In genomic region chr12:49379446-49379845, GRCm38 (mm10) we compare ENCODE assay signal across 18 mouse cellular contexts. TPM values are rescaled to one million over a fixed set of nuclear protein-coding genes. Genes with fewer than 3 reads are reported as not detected.
DNase-seq lines count a peak whose midpoint lies in the region; ATAC-seq and TF ChIP-seq lines count a peak whose summit lies in the region.
"Had no signal": no experiment of that assay in that cellular context is flagged by ENCODE, and none has a peak within 500 bp of the region (broad histone marks: within the 10 kb centered on the region; RNA-seq: fewer than 3 reads in every experiment).

No protein-coding gene starts in this region.

- H3K36me3 ChIP-seq in kidney, adult 2 months (ENCODE audit: control insufficient read depth, insufficient read depth, low read length) = no peaks in the 10 kb centered on the region
- 0 out of 2 replicates have a peak, but pooled peaks cover under 1% of the 10 kb centered on the region for H3K36me3 ChIP-seq in forebrain, embryonic 14.5 days (ENCODE audit: control insufficient read depth, insufficient read depth, low read length)
- H3K36me3 ChIP-seq in heart, adult 2 months (ENCODE audit: control insufficient read depth, insufficient read depth, low read length) = no peaks in the 10 kb centered on the region
- H3K36me3 ChIP-seq: hindbrain, embryonic 10.5 days; limb, embryonic 13.5 days; liver, embryonic 15.5 days had no signal

- TF ChIP-seq EP300 in heart, adult 2 months (IDR thresholded peaks at IDR 0.05; ENCODE audit: insufficient read depth, low read depth, low read length) = no peak

- peak; percentile 0 for DNase-seq in kidney, adult 2 months
- DNase-seq in kidney, postnatal 25 days = no peak
- peak; percentile 59 for DNase-seq in right cerebral cortex, adult 18-20 months
- DNase-seq in right cerebral cortex, postnatal 36 days (ENCODE audit: low spot score in 2 of 2) = no peak
- DNase-seq in forebrain, embryonic 14.5 days (ENCODE audit: low spot score) = peak; percentile 87
- peak; percentile 39 for DNase-seq in right cerebral cortex, postnatal 14 days
- no peak for DNase-seq in heart, postnatal 25 days (ENCODE audit: low spot score)
- no peak for DNase-seq in heart, adult 2 months
- DNase-seq: cerebellum, adult 18-20 months; lung, postnatal 14 days had no signal

- H3K4me1 ChIP-seq in kidney, adult 2 months (ENCODE audit: control insufficient read depth, insufficient read depth, low read length) = no peaks in the 10 kb centered on the region
- no peaks in the 10 kb centered on the region for H3K4me1 ChIP-seq in forebrain, embryonic 14.5 days (ENCODE audit: control insufficient read depth, insufficient read depth, low read length)
- no peaks in the 10 kb centered on the region for H3K4me1 ChIP-seq in heart, adult 2 months (ENCODE audit: control insufficient read depth, insufficient read depth, low read length)
- H3K4me1 ChIP-seq: liver, embryonic 15.5 days had no signal

- peak overlapping the region; percentile 100 for H3K9ac ChIP-seq in forebrain, embryonic 14.5 days (ENCODE audit: low read length)
- H3K9ac ChIP-seq in heart, adult 2 months (ENCODE audit: low read depth, low read length) = no peak overlapping the region
- H3K9ac ChIP-seq: limb, embryonic 13.5 days; liver, embryonic 15.5 days had no signal

- no peak for TF ChIP-seq CTCF in kidney, adult 2 months (conservative IDR thresholded peaks at IDR 0.05; ENCODE audit: insufficient read depth, insufficient read length, low read depth, low read length)
- TF ChIP-seq CTCF in heart, adult 2 months (IDR thresholded peaks at IDR 0.05) = no peak

- H3K27me3 ChIP-seq in kidney, adult 2 months (replicated peaks; ENCODE audit: control insufficient read depth, insufficient read depth, low read length) = peaks cover 13% of the 10 kb centered on the region
- 0 out of 2 replicates have a peak, but pooled peaks cover 6% of the 10 kb centered on the region for H3K27me3 ChIP-seq in forebrain, embryonic 14.5 days (replicated peaks; ENCODE audit: control insufficient read depth, insufficient read depth, low read length)
- peaks cover 20% of the 10 kb centered on the region for H3K27me3 ChIP-seq in heart, adult 2 months (ENCODE audit: control insufficient read depth, insufficient read depth, low read length)

- H3K9me3 ChIP-seq in forebrain, embryonic 14.5 days (replicated peaks; ENCODE audit: control insufficient read depth, low read length) = no peaks in the 10 kb centered on the region
- H3K9me3 ChIP-seq: hindbrain, embryonic 10.5 days; limb, embryonic 13.5 days; liver, embryonic 15.5 days had no signal

- no peak for TF ChIP-seq POLR2A in kidney, adult 2 months (IDR thresholded peaks at IDR 0.05; ENCODE audit: low read depth, low read length)
- TF ChIP-seq POLR2A in heart, adult 2 months (IDR thresholded peaks at IDR 0.05; ENCODE audit: insufficient read depth, low read depth, low read length) = no peak

- peak overlapping the region; percentile 64 for H3K4me2 ChIP-seq in forebrain, embryonic 14.5 days (ENCODE audit: low read length)
- H3K4me2 ChIP-seq: limb, embryonic 13.5 days; liver, embryonic 15.5 days had no signal

- H3K79me2 ChIP-seq in heart, adult 2 months (replicated peaks; ENCODE audit: control insufficient read depth, insufficient read depth, low read length) = no peaks in the 10 kb centered on the region

- no peak overlapping the region for H3K4me3 ChIP-seq in kidney, adult 2 months (ENCODE audit: insufficient read depth, low read depth, low read length)
- H3K4me3 ChIP-seq in forebrain, embryonic 14.5 days (ENCODE audit: low read depth, low read length) = peak overlapping the region; percentile 95
- no peak overlapping the region for H3K4me3 ChIP-seq in heart, adult 2 months
- H3K4me3 ChIP-seq: erythroblast, embryonic 14.5 days; hindbrain, embryonic 10.5 days; limb, embryonic 13.5 days; liver, embryonic 15.5 days had no signal

- WGBS in kidney, adult 2 months = 7% methylated on average over 11 of the region's 11 CpGs
- 2% methylated on average over 11 of the region's 11 CpGs for WGBS in forebrain, embryonic 14.5 days
- whole genome bisulfite sequencing in heart, adult 2 months = 5% methylated on average over 11 of the region's 11 CpGs

- no peak for ATAC-seq in forebrain, embryonic 14.5 days
- ATAC-seq: Patski had no signal

- intact Hi-C loops in heart, postnatal 25 days (cut with DNase I) = loop anchor here (10.0 kb wide), 2 partner anchors 575 to 925 kb away; no protein-coding TSS in a partner anchor
- intact Hi-C loops in heart, adult 2 months (cut with DNase I) = no loop called here

- no peak overlapping the region for H3K27ac ChIP-seq in kidney, adult 2 months (ENCODE audit: insufficient read depth, low read depth, low read length)
- H3K27ac ChIP-seq in forebrain, embryonic 14.5 days (ENCODE audit: low read depth, low read length) = peak overlapping the region; percentile 100
- no peak overlapping the region for H3K27ac ChIP-seq in heart, adult 2 months
- H3K27ac ChIP-seq: hindbrain, embryonic 10.5 days; kidney, postnatal 0 days; limb, embryonic 13.5 days; liver, embryonic 15.5 days had no signal

RNA-seq across cellular contexts. Expression of gene Foxg1, which starts 3.0 kb away (rescaled TPM):
- polyA plus RNA-seq in kidney, adult 2 months (2012; rRNA removed) = not detected in 2 replicates
- 72.6 and 77.7 TPM in 2 replicates for polyA plus RNA-seq in forebrain, embryonic 14.5 days (2014; fragmentation: Nextera tagmentation; extraction: Ambion mirVana)
- not detected for total RNA-seq in heart, postnatal 25 days (2021)
- total RNA-seq in heart, adult 2 months (2021) = not detected
- polyA plus RNA-seq in heart, adult 2 months (2012; rRNA removed) = 0.14 TPM in 1 of 2 replicates, not detected in the other
- polyA plus RNA-seq: gonadal fat pad, adult 2 months; heart, embryonic 14.5 days; kidney, postnatal 0 days; limb, embryonic 13.5 days; Patski had no signal

RNA-seq across cellular contexts. Expression of gene Gm43517, which starts 5.5 kb away (rescaled TPM):
- polyA plus RNA-seq in kidney, adult 2 months (2012; rRNA removed) = not detected in 2 replicates
- 2.2 and 3.6 TPM in 2 replicates for polyA plus RNA-seq in forebrain, embryonic 14.5 days (2014; fragmentation: Nextera tagmentation; extraction: Ambion mirVana)
- total RNA-seq in heart, postnatal 25 days (2021) = not detected
- not detected for total RNA-seq in heart, adult 2 months (2021)
- not detected in 2 replicates for polyA plus RNA-seq in heart, adult 2 months (2012; rRNA removed)
- polyA plus RNA-seq: erythroblast, embryonic 14.5 days; gonadal fat pad, adult 2 months; heart, embryonic 14.5 days; hindbrain, embryonic 10.5 days; kidney, postnatal 0 days; limb, embryonic 13.5 days; liver, embryonic 15.5 days; Patski had no signal

Comparison
In these comparisons a context has a peak if more than half of its experiments do, and no peak if none do; other contexts are left out.
1. DNase-seq: peak in kidney, adult 2 months (single experiment), right cerebral cortex, adult 18-20 months (single experiment), forebrain, embryonic 14.5 days (single experiment) and right cerebral cortex, postnatal 14 days (single experiment); none in kidney, postnatal 25 days (0 of 2), right cerebral cortex, postnatal 36 days (0 of 2), heart, postnatal 25 days (single experiment) and heart, adult 2 months (0 of 2).
2. RNA of gene Foxg1, which starts 3.0 kb away (polyA plus RNA-seq): 72.6 to 77.7 TPM in forebrain, embryonic 14.5 days; 0.14 TPM in heart, adult 2 months and not detected in kidney, adult 2 months; every median in the first group is over 10 times any median in the second.